Mouse (Mus musculus): ENCODE results near the gene Esp18.

GRCm38 (mm10) chr17:39363316-39363715 lies 42.8 kb upstream of the Esp18 start:
- TF ChIP-seq POLR2A (IDR thresholded peaks at IDR 0.05; ENCODE audit: low read depth, low read length) (no peak), CTCF (IDR thresholded peaks at IDR 0.05; ENCODE audit: borderline replicate concordance, insufficient read depth, low read length) (no peak)
